Mouse (Mus musculus): ENCODE results near the gene Pramef20. TPM values are rescaled to one million over a fixed set of nuclear protein-coding genes. Genes with fewer than 3 reads are reported as not detected.
"Not testable (repeated sequence)": the region's sequence is repeated elsewhere in the genome, so short reads cannot be mapped to it uniquely, and the experiment has no call there.

The Pramef20 gene
- total RNA-seq (2021): not detected
- long read RNA-seq: 0 reads

GRCm38 (mm10) chr4:144377911-144378310 is at the start of gene Pramef20:
Gene Pramef20 (minus strand): TSS chr4:144377933.
- DNase-seq (ENCODE audit: low spot score in 2 of 2): no peak

- DNase-seq (ENCODE audit: low spot score in 2 of 2): no peak
Observed at GRCm38 (mm10) chr4:144424590-144424989, 46.9 kb upstream of the Pramef20 start.

GRCm38 (mm10) chr4:144420644-144421043 is 42.9 kb upstream of the Pramef20 start:
- no peak for DNase-seq (ENCODE audit: low spot score in 2 of 2)

- no peak for DNase-seq (ENCODE audit: low spot score in 2 of 2)
Observed at GRCm38 (mm10) chr4:144408290-144408689, 30.6 kb upstream of the Pramef20 start, which contains the start of gene Pramef12. Gene Pramef12 (minus strand): TSS chr4:144408464.

- no peak for DNase-seq (ENCODE audit: low spot score in 2 of 2)
Observed at GRCm38 (mm10) chr4:144406261-144406660, 28.5 kb upstream of the Pramef20 start.

GRCm38 (mm10) chr4:144404456-144405086 is 26.8 kb upstream of the Pramef20 start:
- DNase-seq (ENCODE audit: low spot score in 2 of 2): no peak

- DNase-seq (ENCODE audit: low spot score in 2 of 2): no peak
Observed at GRCm38 (mm10) chr4:144402712-144403111, 25.0 kb upstream of the Pramef20 start.

- no peak for DNase-seq (ENCODE audit: low spot score in 2 of 2)
Observed at GRCm38 (mm10) chr4:144396316-144396715, 18.6 kb upstream of the Pramef20 start.

- DNase-seq (ENCODE audit: low spot score in 2 of 2): not testable (repeated sequence)
Observed at GRCm38 (mm10) chr4:144357642-144358041, 20.1 kb downstream of the Pramef20 start, which contains the start of gene Gm13119. Gene Gm13119 (plus strand): TSS chr4:144357942.

- not testable (repeated sequence) for DNase-seq (ENCODE audit: low spot score in 2 of 2)
Observed at GRCm38 (mm10) chr4:144335856-144336255, 41.9 kb downstream of the Pramef20 start.

- not testable (repeated sequence) for DNase-seq (ENCODE audit: low spot score in 2 of 2)
Observed at GRCm38 (mm10) chr4:144329949-144330348, 47.8 kb downstream of the Pramef20 start, which contains the start of gene Gm13128. Gene Gm13128 (plus strand): TSS chr4:144330249.

Other genes with a start within 250 kb of the Pramef20 start
- not detected for gene Oog3, start 215.3 kb downstream of the Pramef20 start, total RNA-seq (2021)
- gene Oog2, start 187.2 kb downstream of the Pramef20 start, total RNA-seq (2021): not detected
- gene C87977, start 164.6 kb downstream of the Pramef20 start, total RNA-seq (2021): not detected
- gene Pramel5, start 97.4 kb downstream of the Pramef20 start, total RNA-seq (2021): not detected
- not detected for gene Gm13128, start 47.7 kb downstream of the Pramef20 start, total RNA-seq (2021)
- not detected for gene Gm13119, start 20.0 kb downstream of the Pramef20 start, total RNA-seq (2021)
- not detected for gene Pramef12, start 30.5 kb upstream of the Pramef20 start, total RNA-seq (2021)
- not detected for gene 1700012P22Rik, start 60.8 kb upstream of the Pramef20 start, total RNA-seq (2021)
- gene Gm9944, start 75.4 kb upstream of the Pramef20 start, total RNA-seq (2021): not detected
- not detected for gene Aadacl3, start 85.8 kb upstream of the Pramef20 start, total RNA-seq (2021)
- not detected for gene 9430007A20Rik, start 141.9 kb upstream of the Pramef20 start, total RNA-seq (2021)
- not detected for gene Gm13124, start 187.2 kb upstream of the Pramef20 start, total RNA-seq (2021)
- gene Aadacl4, start 235.8 kb upstream of the Pramef20 start, total RNA-seq (2021): not detected

Data from layer of hippocampus, adult 18-20 months (tissue).